Mouse (Mus musculus) cortical plate, adult 2 months (tissue): Measurements from ENCODE around the gene Agtpbp1.

Experiments used
- CTCF ChIP-seq: fragments of 200-500 bp; IDR thresholded peaks from 2 replicates; pipeline ENCODE4 v1.5.1; 2011; ENCODE audit warnings: mild to moderate bottlenecking, control low read depth, low read length; ENCODE audit not compliant: insufficient read depth; ENCODE audit errors: extremely low read depth
- POLR2A ChIP-seq: fragments of 200-500 bp; IDR thresholded peaks from 2 replicates; pipeline ENCODE4 v1.6.1; 2011; ENCODE audit warnings: mild to moderate bottlenecking, low read length, control low read depth; ENCODE audit not compliant: insufficient read depth; ENCODE audit errors: extremely low read depth

GRCm38 (mm10) chr13:59402026-59402775 is 182.8 kb downstream of the Agtpbp1 start:
- TF ChIP-seq CTCF (no peak), POLR2A (no peak)
